Mouse (Mus musculus) lung, embryonic 15.5 days (tissue): ENCODE data around the gene Rpl14. TPM values are rescaled to one million over a fixed set of nuclear protein-coding genes. Genes with fewer than 3 reads are reported as not detected.

ENCODE experiments used
- ATAC-seq: fragments of 200-750 bp; cut with Nextera tagmentation; 2 replicates; pipeline ENCODE4 v1.8.0; 2017; ENCODE audit warnings: moderate number of reproducible peaks, borderline replicate concordance; ENCODE audit not compliant: low FRiP score, low TSS enrichment; ENCODE audit errors: extremely low read depth
- H3K27ac ChIP-seq: fragments of 300-500 bp; sonication (generic); 2 replicates; pipeline ENCODE4 v1.5.1; 2015; ENCODE audit warnings: moderate library complexity, mild to moderate bottlenecking, inconsistent platforms
- H3K27me3 ChIP-seq: fragments of 300-500 bp; sonication (generic); 2 replicates; pipeline ENCODE4 v1.6.1; 2015; ENCODE audit warnings: inconsistent platforms
- H3K36me3 ChIP-seq: fragments of 300-500 bp; sonication (generic); 2 replicates; pipeline ENCODE4 v1.6.1; 2015; ENCODE audit warnings: inconsistent platforms
- H3K4me1 ChIP-seq: fragments of 300-500 bp; sonication (generic); 2 replicates; pipeline ENCODE4 v1.6.1; 2015; ENCODE audit warnings: inconsistent platforms
- H3K4me2 ChIP-seq: fragments of 300-500 bp; sonication (generic); 2 replicates; pipeline ENCODE4 v1.6.1; 2015; ENCODE audit warnings: inconsistent platforms, mild to moderate bottlenecking, moderate library complexity
- H3K4me3 ChIP-seq: fragments of 300-500 bp; sonication (generic); 2 replicates; pipeline ENCODE4 v1.5.1; 2015; ENCODE audit warnings: mild to moderate bottlenecking, inconsistent platforms
- H3K9ac ChIP-seq: fragments of 300-500 bp; sonication (generic); 2 replicates; pipeline ENCODE4 v1.6.1; 2015; ENCODE audit warnings: inconsistent platforms
- H3K9me3 ChIP-seq: fragments of 300-500 bp; sonication (generic); 2 replicates; pipeline ENCODE4 v1.6.1; 2016; ENCODE audit warnings: inconsistent platforms
- WGBS: fragments of 180-500 bp; shearing (Covaris S2); methylation state at CpG from one replicate; pipeline ENCODE4 v1.1.7; 2015; 5-methylcytosine and 5-hydroxymethylcytosine counted together
- polyA plus RNA-seq: library from polyadenylated mRNA; unstranded; fragments of >200 nt; fragmentation: Nextera tagmentation; extraction: Ambion mirVana; gene quantifications from 2 replicates; pipeline ENCODE4 v1.2.1, GENCODE M21; 2015

Gene Rpl14
- polyA plus RNA-seq, 1 experiment from 2014 or later: 695 TPM

DNA sequence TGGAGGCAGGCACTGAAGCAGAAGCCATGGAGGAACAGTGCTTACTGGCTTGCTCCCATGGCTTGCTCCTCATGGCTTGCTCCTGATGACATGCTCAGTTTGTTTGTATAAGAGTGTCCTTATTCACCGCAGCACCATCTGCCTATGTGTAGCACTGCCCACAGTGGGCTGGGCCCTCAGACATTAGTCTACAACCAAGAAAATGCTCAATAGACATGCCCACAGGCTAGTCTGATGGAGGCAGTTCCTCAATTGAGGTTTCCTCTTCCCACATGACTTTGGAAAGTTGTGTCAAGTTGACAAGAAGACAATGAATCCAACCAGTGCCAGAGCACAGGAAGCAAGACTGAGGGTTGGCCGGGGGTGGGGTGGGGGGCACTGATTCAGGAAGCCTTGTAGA, 25.2 kb upstream of the Rpl14 start:
- 73% methylated on average over 2 of the region's 2 CpGs for WGBS
- Histone ChIP-seq H3K27me3 (no peaks in the 10 kb centered on the region; the same call in none of the 2 replicates), H3K4me2 (no peak overlapping the region), H3K4me1 (peaks cover 26% of the 10 kb centered on the region), H3K4me3 (no peak overlapping the region), H3K9ac (no peak overlapping the region), H3K36me3 (no peaks in the 10 kb centered on the region), H3K27ac (0 out of 2 replicates have a peak overlapping the region, but pooled peaks have one; percentile 76), H3K9me3 (no peaks in the 10 kb centered on the region)
- ATAC-seq: no peak

GRCm38 (mm10) chr9:120546482-120546881, 24.8 kb upstream of the Rpl14 start:
- Histone ChIP-seq H3K9me3 (no peaks in the 10 kb centered on the region), H3K27ac (peak overlapping the region; percentile 76), H3K9ac (no peak overlapping the region), H3K36me3 (no peaks in the 10 kb centered on the region), H3K27me3 (no peaks in the 10 kb centered on the region; the same call in 1 of the 2 replicates), H3K4me1 (peaks cover 26% of the 10 kb centered on the region), H3K4me3 (no peak overlapping the region), H3K4me2 (peak overlapping the region; percentile 44; the same call in 1 of the 2 replicates)
- WGBS: 77% methylated on average over 9 of the region's 9 CpGs
- no peak for ATAC-seq

GRCm38 (mm10) chr9:120547026-120547668, 24.1 kb upstream of the Rpl14 start:
- ATAC-seq: peak; percentile 62
- no peaks in the 10 kb centered on the region for H3K27me3 ChIP-seq
- H3K9me3 ChIP-seq: no peaks in the 10 kb centered on the region
- peak overlapping the region; percentile 76 for H3K27ac ChIP-seq
- H3K4me2 ChIP-seq: peak overlapping the region; percentile 44
- 13% methylated on average over 16 of the region's 16 CpGs for WGBS
- H3K9ac ChIP-seq: no peak overlapping the region
- peaks cover 21% of the 10 kb centered on the region for H3K4me1 ChIP-seq
- H3K36me3 ChIP-seq: no peaks in the 10 kb centered on the region
- H3K4me3 ChIP-seq: no peak overlapping the region

DNA sequence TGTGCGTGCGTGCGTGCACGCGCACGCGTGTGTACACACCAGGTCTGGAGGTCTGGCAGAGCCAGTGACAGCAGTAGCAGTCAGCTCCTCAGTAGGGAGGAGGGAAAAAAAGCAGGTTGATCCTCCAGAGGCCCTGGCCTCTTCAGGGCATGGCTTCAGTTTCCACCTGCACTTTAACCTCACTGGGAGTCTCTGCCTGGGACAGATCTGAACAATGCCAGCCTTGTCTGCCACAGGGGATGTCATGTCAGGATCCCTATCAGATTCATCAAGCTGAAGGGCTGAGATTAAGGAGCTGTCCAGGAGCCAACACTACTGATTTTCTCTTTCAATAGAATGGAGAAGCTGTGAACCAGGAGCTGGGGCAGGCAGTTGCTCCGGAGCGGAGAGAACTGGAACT, 20.5 kb upstream of the Rpl14 start:
- no peak overlapping the region for H3K4me3 ChIP-seq
- no peaks in the 10 kb centered on the region for H3K9me3 ChIP-seq
- WGBS: 61% methylated on average over 9 of the region's 9 CpGs
- H3K27me3 ChIP-seq: no peaks in the 10 kb centered on the region
- no peak overlapping the region for H3K9ac ChIP-seq
- H3K36me3 ChIP-seq: no peaks in the 10 kb centered on the region
- peaks cover 17% of the 10 kb centered on the region for H3K4me1 ChIP-seq
- no peak for ATAC-seq
- peak overlapping the region; percentile 27; the same call in 1 of the 2 replicates for H3K27ac ChIP-seq
- H3K4me2 ChIP-seq: no peak overlapping the region

GRCm38 (mm10) chr9:120563590-120563989, 7.7 kb upstream of the Rpl14 start:
- no peaks in the 10 kb centered on the region for H3K27me3 ChIP-seq

GRCm38 (mm10) chr9:120564247-120564646, 7.0 kb upstream of the Rpl14 start:
- ATAC-seq: no peak

More at GRCm38 (mm10) chr9:120563590-120563989, 7.7 kb upstream of the Rpl14 start:
- Histone ChIP-seq H3K4me3 (no peak overlapping the region), H3K9ac (no peak overlapping the region), H3K4me1 (no peaks in the 10 kb centered on the region), H3K4me2 (no peak overlapping the region), H3K9me3 (no peaks in the 10 kb centered on the region), H3K36me3 (no peaks in the 10 kb centered on the region), H3K27ac (no peak overlapping the region)
- no peak for ATAC-seq
- 85% methylated on average over 3 of the region's 3 CpGs for WGBS

DNA sequence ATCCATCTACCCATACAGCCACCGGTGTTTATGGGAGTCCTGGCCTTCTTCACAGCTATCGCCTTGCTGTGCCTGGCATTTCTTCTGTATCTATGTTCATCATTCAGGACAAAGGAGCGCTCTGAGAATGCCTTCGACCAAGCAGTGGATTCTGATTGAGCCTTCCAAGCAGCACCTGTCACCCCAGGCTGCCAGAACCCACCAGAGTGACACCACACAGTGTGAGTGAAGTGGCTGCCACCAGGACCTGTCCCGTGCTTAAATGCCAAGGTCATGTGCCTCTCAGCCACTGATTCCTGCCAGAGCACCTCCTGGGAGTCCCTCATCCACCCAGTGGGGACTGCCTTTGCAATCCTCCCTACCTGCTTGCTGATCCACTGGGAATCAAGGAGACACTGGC, 4.9 kb upstream of the Rpl14 start:
- no peak overlapping the region for H3K27ac ChIP-seq
- H3K4me1 ChIP-seq: peaks cover 6% of the 10 kb centered on the region
- H3K9ac ChIP-seq: no peak overlapping the region
- no peak overlapping the region for H3K4me3 ChIP-seq
- no peaks in the 10 kb centered on the region for H3K36me3 ChIP-seq
- 70% methylated on average over 5 of the region's 5 CpGs for WGBS
- no peak for ATAC-seq
- no peaks in the 10 kb centered on the region for H3K27me3 ChIP-seq
- H3K9me3 ChIP-seq: no peaks in the 10 kb centered on the region
- no peak overlapping the region for H3K4me2 ChIP-seq

More at GRCm38 (mm10) chr9:120564247-120564646, 7.0 kb upstream of the Rpl14 start:
- Histone ChIP-seq H3K36me3 (no peaks in the 10 kb centered on the region), H3K27ac (no peak overlapping the region), H3K9ac (no peak overlapping the region), H3K4me3 (no peak overlapping the region), H3K4me2 (no peak overlapping the region), H3K27me3 (no peaks in the 10 kb centered on the region), H3K4me1 (no peaks in the 10 kb centered on the region), H3K9me3 (no peaks in the 10 kb centered on the region)
- WGBS: 78% methylated on average over 2 of the region's 2 CpGs

DNA sequence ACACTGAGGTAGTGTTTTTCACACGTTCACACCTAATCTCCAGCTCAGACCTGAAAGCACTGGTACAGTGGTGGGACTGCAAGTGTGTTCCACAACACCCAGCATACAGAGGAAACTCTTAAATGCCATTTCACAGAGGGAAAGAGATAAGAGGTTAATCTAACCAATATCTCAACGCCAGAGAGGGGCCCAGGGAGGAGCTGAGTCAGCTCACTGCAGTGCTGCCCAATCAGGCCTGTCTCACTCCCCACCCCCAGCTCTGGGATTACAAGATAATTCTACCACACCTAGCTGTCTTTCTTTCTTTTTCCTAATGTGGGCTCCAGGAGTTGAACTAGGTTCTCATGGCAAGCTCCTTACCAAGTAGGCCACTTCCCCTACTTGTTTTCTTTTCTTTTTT, 2.3 kb upstream of the Rpl14 start:
- peaks cover 18% of the 10 kb centered on the region for H3K4me1 ChIP-seq
- WGBS: 50% methylated on average over 2 of the region's 2 CpGs
- no peak for ATAC-seq
- no peaks in the 10 kb centered on the region for H3K27me3 ChIP-seq
- no peak overlapping the region for H3K4me3 ChIP-seq
- H3K27ac ChIP-seq: no peak overlapping the region
- H3K9me3 ChIP-seq: no peaks in the 10 kb centered on the region
- no peak overlapping the region for H3K4me2 ChIP-seq
- H3K9ac ChIP-seq: no peak overlapping the region
- peaks cover 17% of the 10 kb centered on the region for H3K36me3 ChIP-seq

GRCm38 (mm10) chr9:120569721-120570333, 1.4 kb upstream of the Rpl14 start:
- Histone ChIP-seq H3K4me3 (no peak overlapping the region), H3K36me3 (peaks cover 26% of the 10 kb centered on the region), H3K9me3 (no peaks in the 10 kb centered on the region), H3K27me3 (no peaks in the 10 kb centered on the region), H3K27ac (no peak overlapping the region), H3K4me1 (peaks cover 18% of the 10 kb centered on the region), H3K9ac (no peak overlapping the region), H3K4me2 (no peak overlapping the region; the same call in 1 of the 2 replicates)
- ATAC-seq: no peak
- WGBS: 61% methylated on average over 13 of the region's 13 CpGs

DNA sequence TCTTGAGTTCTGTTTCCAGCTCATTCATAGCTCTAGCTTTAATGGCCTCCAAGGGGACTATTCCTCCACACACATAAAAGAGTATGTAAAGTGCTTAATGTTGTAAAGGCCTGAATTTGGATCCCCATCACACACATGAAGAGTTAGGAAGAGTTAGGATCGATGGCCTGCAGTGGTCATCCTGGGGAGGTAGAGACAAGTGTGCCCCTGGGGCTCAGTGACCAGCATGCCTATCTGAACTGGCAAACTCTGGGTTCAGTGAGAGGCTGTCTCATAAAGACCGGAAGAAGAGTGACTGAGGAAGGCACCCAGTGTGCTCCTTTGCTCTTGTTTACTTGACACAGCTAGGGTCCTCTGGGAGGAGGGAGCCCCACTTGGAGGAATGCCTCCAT, 914 bp upstream of the Rpl14 start:
- Histone ChIP-seq H3K4me2 (peak overlapping the region; percentile 85), H3K27ac (no peak overlapping the region), H3K4me1 (peaks cover 18% of the 10 kb centered on the region), H3K9ac (no peak overlapping the region; the same call in 1 of the 2 replicates), H3K36me3 (peaks cover 31% of the 10 kb centered on the region), H3K27me3 (no peaks in the 10 kb centered on the region), H3K4me3 (peak overlapping the region; percentile 93), H3K9me3 (no peaks in the 10 kb centered on the region)
- WGBS: 51% methylated on average over 2 of the region's 2 CpGs
- no peak for ATAC-seq

DNA sequence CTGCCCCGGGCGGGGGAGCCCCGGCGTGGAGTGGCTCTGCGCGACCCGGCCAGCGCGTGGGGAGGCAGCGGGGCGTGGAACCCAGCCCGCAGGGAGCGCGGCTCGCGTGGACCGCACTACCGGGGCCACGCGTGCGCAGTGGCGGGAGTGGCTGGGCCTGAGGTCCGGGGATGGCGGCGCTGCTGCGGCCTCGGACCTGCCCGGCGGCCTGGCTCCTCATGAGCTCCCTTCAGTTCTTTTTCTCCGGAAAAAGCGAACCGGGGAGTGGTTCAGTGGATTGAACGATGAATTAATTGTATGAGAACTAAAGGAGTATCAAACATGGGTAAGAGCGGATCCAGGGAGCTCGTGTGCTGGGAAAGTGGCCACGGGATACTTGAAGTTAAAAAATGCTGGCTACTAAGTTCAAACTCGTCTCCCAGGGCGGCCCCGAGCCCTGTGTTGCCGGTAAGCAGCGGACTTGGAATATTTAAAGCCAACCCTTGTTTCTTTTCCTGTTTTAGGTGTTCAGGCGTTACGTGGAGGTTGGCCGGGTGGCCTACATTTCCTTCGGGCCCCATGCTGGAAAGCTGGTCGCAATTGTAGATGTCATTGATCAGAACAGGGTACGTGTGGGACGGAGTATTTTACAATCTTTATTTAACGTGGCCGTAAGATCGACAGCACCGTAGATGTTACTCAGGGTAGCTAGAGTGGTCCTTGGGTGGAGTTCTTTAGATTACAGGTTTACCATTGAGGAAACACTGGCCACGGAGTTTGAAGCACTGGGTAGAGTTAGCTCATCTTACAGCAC, 545 bp downstream of the Rpl14 start:
- no peaks in the 10 kb centered on the region for H3K9me3 ChIP-seq
- H3K4me3 ChIP-seq: peak overlapping the region; percentile 93
- ATAC-seq: peak; percentile 83
- peaks cover 21% of the 10 kb centered on the region for H3K4me1 ChIP-seq
- peaks cover 41% of the 10 kb centered on the region for H3K36me3 ChIP-seq
- H3K4me2 ChIP-seq: peak overlapping the region; percentile 85
- no peaks in the 10 kb centered on the region for H3K27me3 ChIP-seq
- H3K9ac ChIP-seq: peak overlapping the region; percentile 96
- WGBS: under 1% methylated on average over 53 of the region's 53 CpGs
- H3K27ac ChIP-seq: peak overlapping the region; percentile 83
